Comparison of ENCODE assay signal across 11 mouse cellular contexts in genomic region chr9:67058366-67058765, GRCm38 (mm10). TPM values are rescaled to one million over a fixed set of nuclear protein-coding genes. Genes with fewer than 3 reads are reported as not detected.
DNase-seq lines count a peak whose midpoint lies in the region; ATAC-seq and TF ChIP-seq lines count a peak whose summit lies in the region.
"Had no signal": no experiment of that assay in that cellular context is flagged by ENCODE, and none has a peak within 500 bp of the region (broad histone marks: within the 10 kb centered on the region; RNA-seq: fewer than 3 reads in every experiment).

No protein-coding gene starts in this region.

- 0 out of 2 replicates have a peak, but pooled peaks have one; percentile 44 for ATAC-seq in frontal cortex, adult (ENCODE audit: low TSS enrichment)
- ATAC-seq in monocyte, adult 5-6 weeks (replicated peaks; ENCODE audit: insufficient number of reproducible peaks, low FRiP score, low TSS enrichment, poor library complexity, severe bottlenecking) = no peak

- no peak for TF ChIP-seq POLR2A in brain, embryonic 14.5 days (IDR thresholded peaks at IDR 0.05; ENCODE audit: borderline replicate concordance, extremely low read depth, insufficient read depth, insufficient read length, poor library complexity, severe bottlenecking)

- no peak for TF ChIP-seq CTCF in brain, embryonic 14.5 days (IDR thresholded peaks at IDR 0.05; ENCODE audit: borderline replicate concordance, extremely low read depth, insufficient read depth, insufficient read length)

- no peak for DNase-seq in frontal cortex, postnatal 36 days (ENCODE audit: low spot score in 2 of 2)
- DNase-seq in kidney, postnatal 10 days = peak; percentile 22
- DNase-seq in kidney, adult 18-20 months = no peak
- DNase-seq in brain, embryonic 14.5 days (ENCODE audit: low read depth) = peak; percentile 85
- peak; percentile 79 for DNase-seq in layer of hippocampus, adult 9-11 months
- DNase-seq in spleen, adult 12 weeks (ENCODE audit: low spot score) = no peak
- DNase-seq: adrenal gland, adult 2 months; gastrocnemius, postnatal 36 days; lung, postnatal 10 days had no signal

RNA-seq across cellular contexts. Expression of gene Tpm1, which starts 9.2 kb away (rescaled TPM):
- 110 and 133 TPM in 2 replicates for polyA plus RNA-seq in brain, embryonic 14.5 days (2012; rRNA removed)
- 29.4 to 78.0 TPM (median 49.1 TPM) in 3 replicates for total RNA-seq in monocyte, adult 5-6 weeks (2017)

Comparison
In these comparisons a context has a peak if more than half of its experiments do, and no peak if none do; other contexts are left out.
1. DNase-seq: peak in kidney, postnatal 10 days (single experiment), brain, embryonic 14.5 days (single experiment) and layer of hippocampus, adult 9-11 months (single experiment); none in frontal cortex, postnatal 36 days (0 of 2), kidney, adult 18-20 months (single experiment) and spleen, adult 12 weeks (single experiment).